Mouse (Mus musculus): ENCODE measurements around the gene Bub1. TPM values are rescaled to one million over a fixed set of nuclear protein-coding genes. Genes with fewer than 3 reads are reported as not detected.

Gene Bub1
- total RNA-seq (2021), result 6.0 and 7.3 TPM in 2 replicates
- long read RNA-seq, experiment 1, partial matches to known transcripts, result 2 of 13 reads
- long read RNA-seq, experiment 1, other reads (novel, unspliced or antisense), result 8 of 13 reads
- long read RNA-seq, experiment 2, partial matches to known transcripts, result 0 of 8 reads
- long read RNA-seq, experiment 2, other reads (novel, unspliced or antisense), result 6 of 8 reads

- peak; percentile 97 for DNase-seq
Measured at GRCm38 (mm10) chr2:127831401-127832102, at the start of gene Bub1. Gene Bub1, minus strand, starts transcription at chr2:127831865.

GRCm38 (mm10) chr2:127881063-127881462 lies 49.4 kb upstream of the Bub1 start:
- no peak for DNase-seq

DNA sequence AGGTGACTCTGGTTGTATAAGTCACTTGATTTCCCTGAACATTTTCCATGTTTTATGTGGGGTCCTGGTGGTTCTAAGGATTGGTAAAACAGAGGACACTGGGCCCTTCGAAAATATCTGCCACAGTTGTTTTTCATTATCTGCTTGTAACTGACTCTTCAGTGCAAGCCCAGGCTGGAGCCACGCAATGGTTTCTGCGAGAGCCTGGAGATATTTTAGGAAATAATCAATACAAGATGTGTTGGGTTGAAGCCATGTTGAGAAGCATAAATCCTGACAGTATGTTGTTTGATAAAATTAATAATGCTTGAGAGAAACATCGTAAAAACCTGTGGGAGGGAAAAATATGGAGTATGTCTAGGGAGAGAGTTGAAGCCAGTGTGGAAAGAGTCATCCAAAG lies 32.7 kb upstream of the Bub1 start:
- no peak for DNase-seq

DNA sequence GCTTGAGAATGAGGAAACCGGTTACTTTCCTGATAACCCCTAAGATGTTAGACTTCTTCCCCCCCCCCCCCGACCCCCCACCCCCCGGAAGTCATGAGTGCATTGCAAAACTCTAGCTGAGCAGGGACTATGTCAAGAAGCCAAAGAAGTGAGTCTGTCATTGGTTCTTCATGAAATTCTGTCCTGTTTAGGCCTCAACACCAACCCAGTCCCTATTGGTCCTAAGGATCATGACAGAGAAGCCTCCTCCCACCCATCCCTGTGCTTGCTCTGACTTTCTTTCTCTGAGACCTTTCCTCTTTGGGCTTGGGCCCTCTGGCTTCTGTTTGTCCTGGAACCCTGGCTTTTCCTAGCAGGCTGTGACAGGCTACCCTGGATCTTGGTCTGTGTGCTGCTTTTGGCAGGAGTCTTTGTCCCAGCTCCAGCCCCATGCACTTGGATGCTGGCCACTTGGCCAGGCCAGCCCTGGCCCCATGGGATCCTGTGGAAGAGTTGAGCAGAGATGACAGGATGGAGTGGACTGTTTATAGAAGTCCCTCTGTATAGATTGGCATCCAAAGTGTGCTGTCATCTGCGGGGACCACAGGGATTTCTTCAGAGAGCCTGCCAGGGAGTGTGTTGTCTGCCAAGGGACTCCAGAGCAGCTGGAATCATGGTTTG lies 22.8 kb upstream of the Bub1 start:
- DNase-seq, result peak; percentile 75

DNA sequence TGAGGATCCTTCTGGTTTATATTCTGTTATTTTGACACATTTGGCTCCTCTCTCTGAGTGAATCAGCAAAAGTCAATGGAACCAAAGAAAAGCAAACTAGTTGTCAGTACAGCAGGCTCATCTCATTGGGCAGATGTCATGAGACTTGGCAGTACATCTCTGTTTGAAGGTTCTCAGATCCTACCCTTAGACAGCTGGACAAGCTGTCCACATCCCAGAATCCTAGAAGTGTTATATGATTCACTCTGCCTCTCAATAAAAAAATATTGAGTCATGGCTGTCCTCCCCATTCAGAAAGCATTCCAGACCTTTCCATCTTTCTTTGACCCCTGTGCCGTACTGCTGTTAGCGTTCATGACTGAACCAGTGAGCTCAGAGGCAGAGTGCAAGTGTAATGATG lies 18.7 kb upstream of the Bub1 start:
- DNase-seq, result no peak

- no peak for DNase-seq
Measured at GRCm38 (mm10) chr2:127846571-127846970, 14.9 kb upstream of the Bub1 start.

GRCm38 (mm10) chr2:127846008-127846407 lies 14.3 kb upstream of the Bub1 start:
- DNase-seq, result no peak

DNA sequence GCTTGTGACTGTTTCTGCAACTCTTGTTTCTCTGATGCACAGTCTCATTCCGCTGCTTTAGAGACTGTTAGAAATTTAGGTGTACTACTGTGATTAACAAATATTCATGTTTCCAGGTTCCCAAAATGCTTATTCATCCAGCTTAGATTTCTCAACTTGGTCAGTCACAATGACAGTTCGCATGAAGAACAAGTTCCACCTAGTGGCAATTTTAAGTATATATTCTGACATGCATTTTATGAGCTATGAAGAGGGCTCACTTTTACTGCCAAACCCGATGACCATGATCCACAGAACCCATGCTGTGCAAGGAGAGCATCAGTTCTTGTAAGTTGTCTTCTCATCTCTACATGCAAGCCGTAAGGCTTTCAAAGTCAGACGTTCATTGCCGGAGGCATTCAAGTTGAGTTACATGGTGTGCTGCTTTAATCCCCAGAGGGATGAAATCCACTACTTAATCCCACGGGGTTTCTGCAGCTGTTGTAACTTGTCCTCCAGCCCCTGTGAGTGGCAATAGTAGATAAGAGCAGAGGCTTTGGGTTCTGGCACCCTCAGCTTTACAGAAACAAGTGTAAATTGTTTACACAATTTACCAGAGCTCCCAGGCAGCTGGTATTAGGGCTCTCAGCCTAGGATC lies 13.8 kb upstream of the Bub1 start:
- DNase-seq, result no peak

GRCm38 (mm10) chr2:127842421-127842820 lies 10.8 kb upstream of the Bub1 start:
- DNase-seq, result peak; percentile 44

DNA sequence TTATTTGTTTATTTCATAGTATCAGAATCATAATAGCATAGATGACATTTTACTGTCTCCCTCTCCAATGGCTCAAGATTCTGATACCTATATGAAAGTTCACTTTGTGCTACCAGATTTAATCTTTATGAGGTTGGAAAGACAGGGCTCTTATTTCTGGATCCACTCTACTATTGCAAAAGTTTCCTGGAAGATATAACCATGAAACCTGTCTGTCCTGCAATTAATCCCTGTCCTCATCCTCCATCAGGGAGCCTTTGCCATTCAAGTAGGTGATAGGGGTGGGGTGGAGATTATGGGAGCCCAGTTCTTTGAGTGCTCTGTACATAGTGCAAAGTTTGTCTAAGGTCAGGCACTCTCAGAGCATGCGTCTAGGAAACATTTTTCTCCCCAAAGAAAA lies 9.7 kb upstream of the Bub1 start:
- DNase-seq, result no peak

DNA sequence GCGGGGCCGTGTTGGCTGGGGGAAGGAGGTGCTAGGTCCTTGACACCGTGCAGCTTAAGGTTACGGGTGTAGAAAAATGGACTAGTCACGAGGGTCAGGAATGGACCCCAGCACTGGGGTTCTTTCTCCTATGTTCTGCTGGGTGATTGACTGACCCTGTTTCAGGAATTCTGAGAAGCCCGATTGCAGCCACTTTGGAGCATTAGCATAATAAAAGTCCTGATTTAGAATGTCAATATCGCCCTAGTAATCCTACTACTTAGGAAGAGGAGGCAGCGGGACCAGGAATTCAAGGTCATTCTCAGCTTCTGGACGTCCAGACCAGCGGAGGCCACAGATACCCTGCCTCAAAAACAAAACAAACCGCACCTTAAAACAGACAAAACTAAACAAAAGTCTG lies 7.8 kb upstream of the Bub1 start:
- DNase-seq, result no peak

- no peak for DNase-seq
Measured at GRCm38 (mm10) chr2:127838576-127838975, 6.9 kb upstream of the Bub1 start, which contains the start of gene Acoxl. Gene Acoxl, plus strand, starts transcription at chr2:127838876.

GRCm38 (mm10) chr2:127832833-127833190 lies 1.1 kb upstream of the Bub1 start:
- DNase-seq, result peak; percentile 10

GRCm38 (mm10) chr2:127832103-127832832 lies 603 bp upstream of the Bub1 start:
- no peak for DNase-seq

DNA sequence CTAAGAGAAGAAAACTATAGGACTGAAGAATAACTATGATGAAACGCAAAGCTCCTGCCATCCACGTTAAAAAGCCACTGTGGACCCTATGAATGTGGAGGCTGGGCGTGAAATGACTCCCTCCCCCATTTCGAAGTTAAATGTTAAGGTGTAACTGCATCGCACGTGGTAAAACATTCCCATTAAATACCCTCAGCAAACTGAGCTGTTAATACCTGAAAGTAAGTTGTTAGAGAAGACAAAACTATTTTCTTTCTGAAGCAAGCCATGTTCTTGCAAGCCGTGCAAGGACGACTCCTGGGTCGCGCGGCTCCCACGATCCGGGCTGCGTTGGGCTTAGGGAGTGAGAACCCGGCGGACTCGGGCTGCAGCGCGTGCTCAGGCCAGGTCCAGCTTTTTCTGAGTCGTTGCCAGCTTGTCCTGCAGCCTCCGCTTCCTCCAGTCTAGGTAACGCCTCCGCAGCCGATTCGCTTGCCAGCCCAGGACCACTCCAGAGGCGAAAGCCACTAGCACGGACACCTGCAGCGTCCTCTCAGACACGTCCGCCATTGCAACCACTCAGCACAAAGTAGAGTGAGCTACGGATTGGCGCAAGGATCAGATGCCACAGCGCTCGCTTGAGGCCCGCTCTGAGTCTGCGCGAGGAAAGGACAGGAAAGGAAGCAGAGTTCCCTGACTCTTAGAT lies 39.6 kb downstream of the Bub1 start, which contains the start of gene Mtln:
Gene Mtln (minus strand): TSS at position 570 of the 685 bp plus-strand sequence.
- peak; percentile 93 for DNase-seq

- DNase-seq, result peak; percentile 33
Measured at GRCm38 (mm10) chr2:127789651-127790270, 41.9 kb downstream of the Bub1 start.

DNA sequence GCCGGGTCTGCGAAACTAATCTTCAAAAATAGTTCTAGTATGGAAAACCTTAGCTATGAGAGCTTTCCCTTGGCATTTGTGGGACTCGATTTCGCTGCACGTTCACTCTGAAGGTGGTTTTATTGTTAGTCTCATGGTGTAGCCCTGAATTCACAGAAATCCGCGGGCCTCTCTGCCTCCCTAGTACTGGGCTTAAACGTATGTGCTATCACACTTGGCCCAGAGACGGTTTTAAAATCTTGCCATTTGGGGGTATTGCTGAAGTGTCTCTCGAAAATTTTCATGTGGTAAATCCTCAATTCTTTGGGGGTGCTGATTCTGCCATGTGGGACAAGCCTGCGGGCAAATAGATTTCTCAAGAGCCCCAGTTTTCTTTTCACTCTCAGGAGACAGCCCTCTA lies 42.5 kb downstream of the Bub1 start:
- DNase-seq, result peak; percentile 13

GRCm38 (mm10) chr2:127788440-127789116 lies 43.1 kb downstream of the Bub1 start, which contains the start of gene Nphp1:
Gene Nphp1, minus strand, starts transcription at chr2:127788897.
- peak; percentile 94 for DNase-seq

DNA sequence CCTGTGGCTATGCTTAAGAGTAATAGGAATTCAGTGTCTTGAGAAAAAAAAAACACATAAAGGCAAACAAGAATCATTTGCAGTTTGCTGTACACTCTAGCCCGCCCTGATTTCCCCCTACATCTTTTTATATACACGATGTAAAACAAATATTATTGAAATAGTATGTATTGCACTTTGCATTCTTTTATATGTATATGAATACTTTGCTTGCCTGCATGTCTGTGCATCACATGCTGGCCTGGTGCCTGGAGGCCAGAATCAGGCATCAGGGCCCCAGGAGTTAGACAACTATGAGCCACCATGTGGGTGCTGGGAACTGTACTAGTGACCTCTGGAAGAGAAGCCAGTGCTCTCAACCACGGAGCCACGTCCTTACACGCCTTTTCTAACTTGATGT lies 44.4 kb downstream of the Bub1 start:
- DNase-seq, result no peak

DNA sequence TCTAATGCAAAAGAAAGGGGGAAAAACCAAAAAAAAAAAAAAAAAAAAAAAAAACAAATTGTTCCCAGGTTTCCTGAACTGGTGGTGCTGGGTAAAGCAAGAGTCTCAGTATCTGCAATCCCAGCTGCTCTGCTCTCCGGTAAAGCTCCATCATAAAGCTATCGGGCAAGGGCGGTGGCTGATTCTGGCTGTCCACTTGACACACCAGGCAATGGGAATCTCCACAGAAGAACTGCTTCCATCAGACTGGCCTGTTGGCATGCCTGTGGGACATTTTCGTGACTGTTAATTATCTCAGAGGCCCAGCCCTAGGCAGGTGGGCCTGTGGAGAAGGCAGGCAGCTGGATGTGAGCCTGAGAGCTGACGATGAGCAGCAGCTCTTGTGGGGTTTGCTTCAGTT lies 53.2 kb downstream of the Bub1 start:
- DNase-seq, result no peak

- no peak for DNase-seq
Measured at GRCm38 (mm10) chr2:127775013-127775412, 56.7 kb downstream of the Bub1 start.
